Mouse (Mus musculus) mouse embryonic stem cell (cell line): ENCODE measurements around the gene Rragc.
"Not testable (repeated sequence)": the region's sequence is repeated elsewhere in the genome, so short reads cannot be mapped to it uniquely, and the experiment has no call there.

Experiments used
- in situ Hi-C, 2 experiments: fragments of 300-500 bp; cut with MboI; formaldehyde crosslinking; loops; 1 replicate in 1 of 2; 3 replicates in 1 of 2; pipeline ENCODE4 v1.14.3; 2019 to 2020; ENCODE audit warnings: low sequenced_read_pairs in 2 of 2, low pct_unique_long_range_greater_than_20kb in 1 of 2, mixed read lengths in 1 of 2; ENCODE audit not compliant: unreplicated experiment in 1 of 2

The Rragc gene

DNA sequence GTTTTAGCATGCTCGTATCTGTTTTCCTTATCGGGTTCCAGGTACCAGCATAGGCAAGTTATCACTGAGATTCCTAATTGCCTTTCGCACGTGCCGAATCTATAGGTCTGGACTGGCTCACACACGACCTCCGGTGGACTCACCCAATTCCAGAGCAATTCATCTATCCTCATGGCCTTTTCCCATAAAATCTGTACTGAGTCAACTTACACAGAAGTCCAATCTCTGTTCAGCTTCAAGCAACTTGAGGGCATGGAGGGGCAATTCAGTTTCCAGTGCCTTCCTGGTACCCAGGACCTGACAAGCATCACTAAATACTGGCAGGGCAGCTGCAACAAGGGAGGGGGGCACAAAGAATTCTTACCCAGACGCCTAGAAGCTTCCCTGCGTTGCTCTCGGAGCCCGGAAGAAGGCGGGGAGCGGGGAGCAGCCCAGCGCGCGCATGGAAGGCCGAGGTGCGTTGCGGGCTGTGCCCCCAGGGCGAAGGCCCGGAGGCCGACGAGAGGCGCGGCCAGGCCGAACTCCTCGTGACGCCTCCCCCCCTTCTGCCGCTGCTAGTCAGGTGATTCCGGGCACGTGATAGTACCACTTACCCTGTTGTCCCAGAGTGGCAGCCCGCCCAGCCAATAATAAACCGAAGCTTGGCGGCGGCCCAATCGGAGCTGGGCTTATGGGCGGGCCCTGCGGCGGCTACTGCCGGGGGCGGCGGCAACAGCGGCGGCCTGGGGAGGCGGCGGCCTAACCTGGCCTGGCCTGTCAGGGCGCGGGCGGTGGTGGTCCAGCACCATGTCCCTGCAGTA is at the start of gene Rragc:
Gene Rragc, plus strand, starts transcription at position 699 of the 800 bp plus-strand sequence.
- in situ Hi-C loops, result loop anchor here in 1 of 2 experiments (25.0 kb wide), 1 partner anchor 580 kb away; the partner anchor contains the start of gene Bmp8a

DNA sequence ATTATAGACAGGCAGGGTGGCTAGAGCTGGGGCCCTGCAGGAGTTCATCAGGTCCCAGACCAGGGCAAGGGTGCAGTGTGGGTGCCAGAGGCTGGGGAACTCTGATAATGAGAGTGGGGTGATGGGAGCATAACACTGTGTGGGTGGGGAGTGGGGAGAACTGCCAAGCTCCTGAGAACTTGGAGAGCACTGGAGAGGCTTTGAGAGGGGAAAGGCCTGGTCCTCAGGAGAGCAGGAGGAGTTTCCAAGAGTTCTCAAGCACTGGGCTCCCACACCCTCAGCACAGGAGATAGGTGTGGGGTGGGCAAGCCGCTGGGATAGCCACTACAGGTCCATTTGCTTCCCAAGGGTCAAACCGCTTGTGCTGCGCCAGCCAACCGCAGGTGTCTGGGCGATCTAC is 23.5 kb upstream of the Rragc start:
- in situ Hi-C loops, result no loop called here

DNA sequence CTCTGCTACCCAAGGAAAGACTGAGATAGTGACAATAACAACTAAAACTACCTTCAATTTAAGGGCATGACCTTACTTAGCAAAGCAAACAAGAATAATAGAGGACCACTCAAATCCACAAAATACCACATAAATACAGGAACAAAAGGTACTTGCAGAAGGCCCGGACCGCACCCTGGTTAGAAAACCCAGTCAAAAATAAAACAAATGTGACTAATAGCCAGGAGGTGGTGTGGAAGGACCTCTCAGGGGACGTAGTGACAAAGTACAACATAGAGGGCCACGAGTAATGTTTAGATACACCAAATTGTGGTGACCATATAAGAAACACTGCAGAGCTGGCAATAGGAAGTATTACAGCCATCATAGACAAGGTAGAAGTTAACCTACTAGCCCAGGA is 23.0 kb upstream of the Rragc start:
- in situ Hi-C loops, result no loop called here

DNA sequence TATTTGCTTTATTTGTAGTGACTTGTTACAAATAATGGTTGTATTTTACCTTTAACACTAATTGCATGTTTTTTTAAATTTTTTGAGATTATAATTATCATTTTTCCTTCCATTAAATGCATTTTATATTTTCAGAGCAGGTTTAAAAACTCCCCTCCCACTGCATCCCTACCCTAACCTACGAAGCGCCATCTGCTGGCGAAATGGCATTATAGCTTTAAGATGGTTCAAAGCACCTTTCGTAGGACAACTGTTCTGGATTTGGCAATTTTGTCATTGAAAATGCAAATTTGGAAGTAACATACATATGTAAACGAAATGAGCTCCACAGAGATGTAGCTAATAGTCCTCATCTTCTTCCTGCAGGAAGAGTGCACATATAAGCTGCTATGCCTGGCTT is 18.6 kb upstream of the Rragc start:
- in situ Hi-C loops, result no loop called here

DNA sequence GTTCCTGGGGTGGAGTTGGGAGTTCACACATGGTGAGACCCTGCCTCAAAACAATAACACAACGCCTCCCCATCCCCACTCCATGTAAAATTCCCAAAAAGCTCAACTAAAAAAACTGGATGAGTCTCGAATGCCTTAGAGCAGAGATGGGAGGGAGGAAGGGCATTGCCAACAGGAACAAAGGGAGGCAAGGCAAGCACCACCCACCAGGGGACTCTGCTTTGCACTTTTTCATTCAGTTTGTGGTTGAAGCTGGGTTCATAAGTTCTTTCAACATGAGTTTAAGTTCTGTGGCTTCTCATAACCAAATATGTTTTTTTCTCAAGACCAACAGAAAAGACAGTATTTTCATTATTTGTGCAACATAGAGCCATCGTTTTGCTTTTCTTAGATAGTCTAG is 13.8 kb upstream of the Rragc start:
- in situ Hi-C loops, result loop anchor here in 1 of 2 experiments (25.0 kb wide), 1 partner anchor 566 kb away; the partner anchor contains the start of gene Bmp8a

DNA sequence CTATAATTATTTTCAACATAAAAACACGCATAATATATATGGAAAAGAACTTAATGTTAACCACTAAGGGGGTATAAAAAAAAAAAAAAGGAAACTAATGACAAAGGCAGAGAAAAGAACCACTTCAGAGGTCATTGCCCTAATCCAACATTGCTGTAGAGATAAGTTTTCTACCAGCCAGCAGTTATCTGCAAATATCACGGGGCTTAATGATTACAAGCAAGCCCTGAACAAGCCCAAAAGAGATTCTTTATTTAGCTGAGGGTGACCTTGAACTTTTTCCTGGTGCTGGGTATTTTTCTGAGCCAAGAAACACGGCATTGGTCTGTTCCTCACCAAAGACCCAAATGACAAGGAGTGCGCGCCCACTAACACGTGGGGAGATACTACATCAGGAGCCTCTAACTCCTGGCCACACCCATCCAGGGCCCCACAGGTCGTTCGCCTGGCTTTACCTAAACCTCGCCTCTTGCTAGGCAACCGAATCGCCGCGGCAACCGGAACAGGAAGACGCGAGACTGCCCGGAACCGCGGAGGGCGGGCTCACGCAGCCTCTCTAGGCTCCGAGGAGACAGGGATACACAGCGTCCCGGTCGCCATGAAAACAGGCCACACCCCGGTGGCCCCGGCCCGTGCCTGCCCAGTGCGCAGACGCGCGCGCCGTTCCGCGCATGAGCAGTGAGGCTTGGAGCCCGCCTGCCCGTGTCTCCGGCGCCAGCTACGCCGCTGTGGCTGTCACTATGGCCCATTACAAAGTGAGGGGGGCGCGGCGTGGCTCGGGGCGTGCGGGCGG is 12.7 kb upstream of the Rragc start, which contains the start of gene Mycbp:
Gene Mycbp, plus strand, starts transcription at position 500 of the 793 bp plus-strand sequence.
- in situ Hi-C loops, result loop anchor here in 1 of 2 experiments (25.0 kb wide), 1 partner anchor 567 kb away; the partner anchor contains the start of gene Bmp8a

DNA sequence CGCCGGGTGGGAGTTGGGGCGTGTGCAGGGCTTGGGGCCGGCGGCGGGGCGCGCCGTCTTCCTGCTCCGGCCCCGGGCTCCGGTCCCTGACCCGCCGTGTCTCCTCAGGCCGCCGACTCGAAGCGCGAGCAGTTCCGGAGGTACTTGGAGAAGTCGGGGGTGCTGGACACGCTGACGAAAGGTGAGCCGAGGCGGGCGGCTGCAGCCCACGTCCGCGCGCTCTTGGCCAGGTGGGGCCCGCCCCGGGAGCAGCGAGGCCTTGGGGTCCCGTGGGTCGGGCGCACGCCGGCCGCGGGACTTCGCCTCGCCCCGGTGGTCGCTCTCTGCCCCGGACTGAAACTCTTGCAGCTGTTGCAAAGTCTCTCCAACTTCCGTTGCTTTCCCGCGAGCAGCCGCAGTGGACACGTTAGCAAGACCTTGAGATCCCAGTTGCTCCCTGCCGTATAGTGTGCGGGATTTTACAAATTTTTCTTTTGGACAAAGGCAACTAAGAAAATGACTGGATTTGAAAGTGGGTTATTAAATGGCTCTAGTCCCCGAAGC is 12.0 kb upstream of the Rragc start:
- in situ Hi-C loops, result loop anchor here in 1 of 2 experiments (25.0 kb wide), 1 partner anchor 568 kb away; the partner anchor contains the start of gene Bmp8a

DNA sequence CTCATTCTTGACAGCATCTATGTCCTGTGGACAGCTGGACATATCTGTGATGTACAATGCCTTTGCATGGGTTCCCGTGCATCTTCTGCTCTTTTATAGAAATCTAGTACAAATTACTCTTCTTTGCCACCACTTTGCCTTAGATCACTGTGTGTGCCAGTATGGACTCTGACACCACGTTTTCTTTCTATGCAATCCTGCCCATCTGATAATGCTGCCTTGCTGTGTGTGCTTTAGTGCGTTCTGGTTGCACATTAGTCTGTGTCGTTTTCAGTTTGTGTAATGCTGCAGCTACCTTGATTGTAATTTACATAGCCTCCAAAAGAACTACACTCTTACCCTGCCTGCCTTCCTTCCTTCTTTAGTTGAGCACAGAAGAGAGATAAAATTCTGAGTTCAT is 5.7 kb upstream of the Rragc start:
- in situ Hi-C loops, result loop anchor here in 1 of 2 experiments (25.0 kb wide), 1 partner anchor 574 kb away; the partner anchor contains the start of gene Bmp8a

DNA sequence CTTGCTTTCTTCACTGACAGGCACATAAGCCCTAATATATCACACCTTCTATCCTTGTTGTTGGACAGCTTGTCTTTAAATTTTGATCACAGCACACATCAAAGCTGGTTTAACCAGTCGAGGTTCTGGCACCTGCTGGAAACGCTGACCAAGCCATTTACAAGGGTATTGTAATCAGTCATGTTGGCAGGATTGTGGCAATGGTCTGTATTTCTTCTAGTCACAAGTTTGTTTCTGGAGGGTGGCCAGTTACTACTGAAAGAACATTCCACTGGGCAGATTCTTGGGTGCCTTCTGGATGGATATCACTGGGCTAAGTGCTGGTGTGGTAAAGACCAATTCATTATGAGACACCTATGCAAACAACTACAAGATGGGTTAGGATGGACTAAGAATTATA is 4.8 kb upstream of the Rragc start:
- in situ Hi-C loops, result loop anchor here in 1 of 2 experiments (25.0 kb wide), 1 partner anchor 575 kb away; the partner anchor contains the start of gene Bmp8a

DNA sequence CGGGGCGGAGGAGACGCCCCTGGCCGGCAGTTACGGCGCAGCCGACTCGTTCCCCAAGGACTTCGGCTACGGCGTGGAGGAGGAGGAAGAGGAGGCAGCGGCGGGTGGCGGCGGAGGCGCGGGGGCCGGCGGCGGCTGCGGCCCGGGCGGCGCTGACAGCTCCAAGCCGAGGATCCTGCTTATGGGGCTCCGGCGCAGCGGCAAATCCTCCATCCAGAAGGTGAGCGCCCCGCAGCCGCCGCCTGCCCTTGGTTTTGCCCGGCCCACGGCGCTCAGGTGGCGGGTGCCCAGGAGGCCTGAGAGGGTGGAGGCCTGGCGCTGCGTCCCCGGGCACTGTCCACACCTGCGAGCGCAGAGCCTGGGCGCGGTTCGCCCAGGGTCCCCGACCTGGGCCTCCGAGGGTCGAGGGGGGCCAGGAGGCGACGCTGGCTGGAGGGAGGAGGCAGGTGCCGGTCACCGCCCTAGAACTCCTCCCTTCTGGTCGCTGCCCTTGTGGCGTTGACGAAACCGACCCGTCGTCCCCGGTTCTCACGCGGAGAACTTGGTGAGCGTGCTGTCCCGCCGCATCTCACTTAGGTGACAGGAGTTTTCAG is 398 bp downstream of the Rragc start, which contains the start of gene 4930535I16Rik:
Gene 4930535I16Rik, minus strand, starts transcription at position 475 of the 593 bp plus-strand sequence.
- in situ Hi-C loops, result loop anchor here in 1 of 2 experiments (25.0 kb wide), 1 partner anchor 580 kb away; the partner anchor contains the start of gene Bmp8a

DNA sequence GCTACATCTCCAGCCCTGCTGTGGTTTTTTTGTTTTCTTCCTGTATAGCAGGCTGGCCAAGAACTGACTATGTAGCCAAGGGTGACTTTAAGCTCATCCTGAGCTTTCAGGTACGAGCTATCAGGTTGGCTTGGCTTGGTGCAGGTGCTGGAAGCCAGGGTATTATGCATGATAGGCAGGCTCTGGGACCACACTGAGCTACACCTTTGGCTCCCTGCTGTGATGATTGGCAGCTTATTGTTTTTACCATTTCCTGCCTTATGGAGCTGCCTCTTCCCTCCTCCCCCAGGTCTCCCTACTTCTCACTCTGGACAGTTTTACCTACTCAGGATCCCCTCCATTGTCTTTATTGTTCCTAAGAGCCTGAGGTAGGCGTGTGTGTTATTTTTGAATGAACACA is 1.6 kb downstream of the Rragc start:
- in situ Hi-C loops, result loop anchor here in 1 of 2 experiments (25.0 kb wide), 1 partner anchor 582 kb away; the partner anchor contains the start of gene Bmp8a

DNA sequence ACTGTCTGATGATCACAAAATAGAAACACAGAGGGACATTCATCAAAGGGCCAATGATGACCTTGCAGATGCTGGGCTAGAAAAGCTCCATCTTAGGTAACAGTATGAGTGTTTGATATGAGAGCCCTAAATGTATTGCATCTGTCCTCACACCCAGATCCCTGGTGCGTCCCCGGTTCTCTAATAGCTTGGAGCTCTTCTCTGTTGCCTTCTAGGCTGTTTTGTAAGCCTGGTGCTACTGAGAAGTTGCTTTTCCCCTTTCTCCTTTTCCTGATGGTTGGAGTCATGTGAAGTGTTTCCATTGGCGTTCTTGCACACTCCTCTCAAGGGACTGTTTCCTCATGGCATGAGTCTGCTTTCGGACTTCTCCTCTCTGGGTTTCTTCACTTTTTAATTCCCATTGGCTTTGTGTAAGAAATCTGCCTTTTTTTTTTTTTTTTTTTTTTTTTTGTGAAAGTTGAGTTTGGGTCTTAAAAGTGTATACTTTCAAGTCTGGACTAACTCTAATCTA is 3.9 kb downstream of the Rragc start:
- in situ Hi-C loops, result loop anchor here in 1 of 2 experiments (25.0 kb wide), 1 partner anchor 584 kb away; the partner anchor contains the start of gene Bmp8a

DNA sequence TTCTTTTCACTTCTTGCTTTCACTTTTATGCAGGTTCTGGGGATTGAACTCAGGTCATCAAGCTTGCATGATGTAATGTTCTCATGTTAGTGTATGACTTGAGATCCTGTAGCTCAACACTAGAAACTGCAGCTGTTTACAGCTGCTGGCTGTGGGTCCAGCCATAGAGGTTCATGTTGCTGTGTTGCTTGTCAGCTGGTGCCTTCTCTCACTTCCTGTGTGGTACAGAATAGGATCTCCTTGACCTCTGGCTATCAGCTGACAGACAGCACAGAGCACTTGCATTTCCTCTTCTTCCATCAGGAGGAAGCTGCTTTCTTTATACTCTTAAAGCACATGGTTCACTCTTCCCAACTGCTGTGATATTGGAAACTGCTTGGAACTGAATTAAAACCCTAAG is 10.7 kb downstream of the Rragc start:
- in situ Hi-C loops, result no loop called here

DNA sequence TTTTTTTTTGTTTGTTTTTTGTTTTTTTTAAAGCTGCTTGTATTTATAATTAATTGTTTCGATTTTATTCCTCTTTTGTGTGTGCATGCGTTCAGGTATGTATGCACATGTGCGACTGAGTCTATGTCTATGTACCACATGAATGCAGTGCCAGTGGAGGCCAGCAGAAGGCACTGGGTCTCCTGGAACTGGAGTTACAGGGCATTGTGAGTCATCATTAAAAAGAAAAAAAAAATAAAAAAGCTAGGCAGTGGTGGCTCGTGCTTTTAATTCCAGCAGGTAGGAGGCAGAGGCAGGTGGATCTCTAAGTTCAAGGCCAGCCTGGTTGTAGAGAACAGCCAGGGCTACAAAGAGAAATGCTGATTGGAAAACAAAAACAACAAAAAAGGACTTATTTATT is 12.7 kb downstream of the Rragc start:
- in situ Hi-C loops, result no loop called here

DNA sequence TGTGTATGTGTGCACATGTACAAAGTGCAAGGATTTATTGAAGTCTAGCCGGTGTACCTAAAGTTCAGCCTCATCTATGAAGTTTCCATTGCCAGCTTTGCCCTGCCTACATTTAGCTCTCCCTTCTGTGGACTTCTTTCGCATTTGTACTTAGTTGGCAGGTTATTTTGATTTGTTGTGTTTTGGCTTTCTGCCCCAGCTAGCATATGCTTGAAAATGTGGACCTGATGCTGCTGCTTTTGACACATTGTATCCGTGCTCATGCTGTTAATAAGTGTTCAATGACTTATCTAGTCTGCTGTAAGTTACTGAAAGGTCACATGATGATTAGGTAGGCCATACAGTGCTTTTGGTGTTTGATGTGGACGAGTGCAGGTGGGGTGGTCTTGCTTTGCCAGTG is 17.1 kb downstream of the Rragc start:
- in situ Hi-C loops, result no loop called here

DNA sequence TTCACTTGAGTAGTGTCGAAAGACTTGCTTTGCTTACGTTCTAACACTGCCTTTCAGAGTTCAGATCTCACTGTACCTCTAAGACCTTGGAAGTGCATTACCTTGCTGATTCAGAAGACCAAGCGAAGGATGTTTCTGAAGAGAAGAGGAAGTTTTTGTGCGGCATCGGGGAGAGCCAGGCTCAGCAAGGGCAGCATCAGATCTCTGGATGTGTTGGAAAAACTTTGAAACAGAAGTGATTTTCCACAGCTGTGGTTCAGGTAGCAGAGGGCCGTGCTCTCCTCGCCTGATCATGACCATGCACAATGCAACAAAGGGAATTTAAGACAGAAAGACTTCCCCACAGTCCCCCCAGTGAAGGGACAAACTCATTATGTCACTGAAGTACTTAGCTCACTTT is 18.8 kb downstream of the Rragc start:
- in situ Hi-C loops, result no loop called here

DNA sequence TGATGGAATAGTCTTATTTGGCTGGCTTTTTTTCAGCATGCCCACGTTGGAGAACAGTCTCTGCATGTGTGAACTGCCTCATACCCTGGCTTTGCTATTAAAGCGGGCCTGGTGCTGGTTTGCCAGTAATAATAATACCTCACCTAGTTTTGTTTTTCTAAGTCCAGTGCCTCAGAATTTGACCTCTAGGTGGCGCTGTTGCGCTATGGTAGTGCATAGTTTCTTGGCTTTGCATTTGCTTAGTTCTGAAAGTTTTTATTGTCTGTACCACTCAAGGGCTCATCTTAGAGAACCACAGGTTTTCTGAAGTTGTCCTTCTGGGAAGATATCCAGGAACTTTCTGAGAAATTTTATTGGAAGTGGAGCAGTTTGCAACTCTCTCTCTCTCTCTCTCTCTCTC is 22.6 kb downstream of the Rragc start:
- in situ Hi-C loops, result no loop called here

DNA sequence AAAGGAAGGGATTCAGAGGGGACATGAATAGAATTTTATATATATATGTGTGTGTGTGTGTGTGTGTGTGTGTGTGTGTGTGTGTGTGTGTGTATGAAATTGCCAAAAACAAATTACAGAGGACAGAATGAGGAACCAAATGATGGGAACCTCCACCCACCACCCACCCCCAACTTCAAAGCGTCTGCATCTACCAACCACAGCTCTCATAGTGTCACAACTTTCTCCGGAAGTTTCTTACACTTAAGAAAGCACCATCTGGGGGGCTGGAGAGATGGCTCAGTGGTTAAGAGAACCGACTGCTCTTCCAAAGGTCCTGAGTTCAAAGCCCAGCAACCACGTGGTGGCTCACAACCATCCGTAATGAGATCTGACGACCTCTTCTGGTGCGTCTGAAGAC is 23.6 kb downstream of the Rragc start:
- in situ Hi-C loops, result not testable (repeated sequence)
